Mouse (Mus musculus) CH12.LX (cell line): ENCODE measurements around the gene Ssx2ip. TPM values are rescaled to one million over a fixed set of nuclear protein-coding genes. Genes with fewer than 3 reads are reported as not detected.

Experiments used
- DNase-seq: peaks from one replicate; pipeline ENCODE4 v3.0.0-alpha.2; 2013; ENCODE audit errors: extremely low read depth
- H3K27ac ChIP-seq: 2 replicates; pipeline ENCODE4 v1.5.1; 2012; ENCODE audit warnings: low read depth, mild to moderate bottlenecking, control low read depth, moderate library complexity; ENCODE audit not compliant: insufficient read depth
- H3K27me3 ChIP-seq: replicated peaks from 2 replicates; pipeline ENCODE3; 2012; ENCODE audit warnings: inconsistent platforms
- H3K36me3 ChIP-seq, 2 experiments: replicated peaks in 1 of 2; 2 replicates each; pipeline versions ENCODE3 to v1.6.1; 2012; ENCODE audit warnings: inconsistent platforms in 1 of 2, low read length in 1 of 2, mild to moderate bottlenecking in 1 of 2, mixed read lengths in 1 of 2, moderate library complexity in 1 of 2; ENCODE audit not compliant: control insufficient read depth in 1 of 2, insufficient read depth in 1 of 2
- H3K4me1 ChIP-seq, 2 experiments: 2 replicates each; pipeline ENCODE4 v1.6.1; 2012; ENCODE audit warnings: inconsistent platforms in 1 of 2, moderate library complexity in 1 of 2; ENCODE audit not compliant: insufficient read depth in 2 of 2, control insufficient read depth in 1 of 2
- H3K4me2 ChIP-seq: 2 replicates; pipeline ENCODE4 v1.6.1; 2012; ENCODE audit warnings: low read depth, mild to moderate bottlenecking, control low read depth; ENCODE audit not compliant: poor library complexity, insufficient read depth, severe bottlenecking
- H3K4me3 ChIP-seq, 3 experiments: fragments of 150-350 bp in 1 of 3; sonication (generic) in 1 of 3; replicated peaks in 1 of 3; 2 replicates each; pipeline versions ENCODE3 to v1.5.1; 2011 to 2012; ENCODE audit warnings: low read depth in 2 of 3, low read length in 2 of 3, mild to moderate bottlenecking in 2 of 3, moderate library complexity in 2 of 3, control low read depth in 1 of 3, improper control_type of control experiment in 1 of 3, inconsistent platforms in 1 of 3, mixed read lengths in 1 of 3; ENCODE audit not compliant: poor library complexity in 1 of 3
- H3K79me2 ChIP-seq: replicated peaks from 2 replicates; pipeline ENCODE4 v1.6.1; 2012; ENCODE audit warnings: mild to moderate bottlenecking, moderate library complexity; ENCODE audit not compliant: control insufficient read depth, poor library complexity, insufficient read depth, severe bottlenecking; ENCODE audit errors: extremely low read depth
- H3K9ac ChIP-seq: 2 replicates; pipeline ENCODE4 v1.6.1; 2012; ENCODE audit warnings: low read depth, mild to moderate bottlenecking, control low read depth, moderate library complexity; ENCODE audit not compliant: insufficient read depth
- H3K9me3 ChIP-seq: replicated peaks from 2 replicates; pipeline ENCODE3; 2012; ENCODE audit warnings: low read length, inconsistent platforms, mixed read lengths
- BHLHE40 ChIP-seq: IDR thresholded peaks from 2 replicates; pipeline ENCODE4 v1.6.1; 2011; ENCODE audit warnings: mild to moderate bottlenecking, low read depth, low read length, improper control_type of control experiment
- EP300 ChIP-seq: IDR thresholded peaks from 2 replicates; pipeline ENCODE4 v1.6.1; 2011; ENCODE audit warnings: low read length, improper control_type of control experiment
- ETS1 ChIP-seq: conservative IDR thresholded peaks from 2 replicates; pipeline ENCODE4 v1.6.1; 2012; ENCODE audit warnings: low read depth, mild to moderate bottlenecking, inconsistent platforms, low read length, improper control_type of control experiment, moderate library complexity
- JUND ChIP-seq: conservative IDR thresholded peaks from 2 replicates; pipeline ENCODE4 v1.6.1; 2011; ENCODE audit warnings: low read depth, low read length, improper control_type of control experiment
- MXI1 ChIP-seq: IDR thresholded peaks from 2 replicates; pipeline ENCODE4 v1.6.1; 2011; ENCODE audit warnings: mild to moderate bottlenecking, low read depth, low read length, improper control_type of control experiment
- MYC ChIP-seq: IDR thresholded peaks from 2 replicates; pipeline ENCODE4 v1.6.1; 2011; ENCODE audit warnings: low read depth, mild to moderate bottlenecking, improper control_type of control experiment, low read length
- NELFE ChIP-seq: IDR thresholded peaks from 2 replicates; pipeline ENCODE4 v1.6.1; 2011; ENCODE audit warnings: low read depth, low read length, improper control_type of control experiment
- RAD21 ChIP-seq: IDR thresholded peaks from 2 replicates; pipeline ENCODE4 v1.6.1; 2011; ENCODE audit warnings: low read depth, mild to moderate bottlenecking, low read length, improper control_type of control experiment, moderate library complexity
- SIN3A ChIP-seq: IDR thresholded peaks from 2 replicates; pipeline ENCODE4 v1.6.1; 2012; ENCODE audit warnings: low read length, improper control_type of control experiment, inconsistent platforms
- SMC3 ChIP-seq: IDR thresholded peaks from 2 replicates; pipeline ENCODE4 v1.6.1; 2011; ENCODE audit warnings: low read depth, low read length, improper control_type of control experiment
- TBP ChIP-seq: conservative IDR thresholded peaks from 2 replicates; pipeline ENCODE4 v1.6.1; 2011; ENCODE audit warnings: low read depth, low read length, improper control_type of control experiment
- USF1 ChIP-seq: IDR thresholded peaks from 2 replicates; pipeline ENCODE4 v1.6.1; 2014; ENCODE audit warnings: low read depth, mild to moderate bottlenecking, inconsistent platforms, low read length, improper control_type of control experiment
- USF2 ChIP-seq: conservative IDR thresholded peaks from 2 replicates; pipeline ENCODE4 v1.6.1; 2011; ENCODE audit warnings: low read depth, low read length, improper control_type of control experiment
- ZKSCAN1 ChIP-seq: IDR thresholded peaks from 2 replicates; pipeline ENCODE4 v1.6.1; 2012; ENCODE audit warnings: low read depth, inconsistent platforms, low read length, improper control_type of control experiment, borderline replicate concordance
- dilution Hi-C: fragments of 300-500 bp; cut with MboI; formaldehyde crosslinking; loops from 2 replicates; pipeline ENCODE4 v1.14.3; 2020; ENCODE audit warnings: low sequenced_read_pairs; ENCODE audit not compliant: extremely low pct_unique_long_range_greater_than_20kb, extremely low pct_ligation_motif_present
- in situ Hi-C: fragments of 300-500 bp; cut with MboI; formaldehyde crosslinking; loops from 3 replicates; pipeline ENCODE4 v1.14.3; 2019; ENCODE audit warnings: low sequenced_read_pairs, low pct_ligation_motif_present, low pct_unique_long_range_greater_than_20kb, mixed read lengths
- polyA plus RNA-seq: library from polyadenylated mRNA; unstranded; fragments of >175 nt; gene quantifications from 2 replicates; pipeline ENCODE4 v1.2.1, GENCODE M21; 2012; ENCODE audit warnings: low read depth; ENCODE audit not compliant: insufficient read length
- total RNA-seq, 2 experiments: library from RNA; depleted of rRNA; stranded (reverse); fragments of 300-350 nt in 1 of 2; fragments of >200 nt in 1 of 2; gene quantifications; 2 replicates each; pipeline ENCODE4 v1.2.3; 2012 to 2014

Ssx2ip gene
- total and polyA plus RNA-seq, 3 experiments, result 28.0 to 32.6 (median 31.9) TPM

GRCm38 (mm10) chr3:146386800-146387199, 17.6 kb upstream of the Ssx2ip start:
- dilution Hi-C loops, result no loop called here

GRCm38 (mm10) chr3:146392656-146393321, 11.7 kb upstream of the Ssx2ip start:
- no peak overlapping the region for H3K27ac ChIP-seq
- in situ Hi-C loops (no loop called here), dilution Hi-C loops (no loop called here)
- H3K4me2 ChIP-seq, result no peak overlapping the region
- H3K36me3 ChIP-seq, result no peaks in the 10 kb centered on the region
- H3K9ac ChIP-seq, result no peak overlapping the region
- TF ChIP-seq SMC3 (no peak), BHLHE40 (no peak), MYC (no peak), ZKSCAN1 (no peak), MXI1 (no peak), EP300 (no peak), USF1 (no peak), SIN3A (no peak)
- no peaks in the 10 kb centered on the region for H3K79me2 ChIP-seq
- H3K4me1 ChIP-seq, result peaks cover 0 to 2% of the 10 kb centered on the region in 2 experiments; a peak in 1 of 4 replicates
- H3K9me3 ChIP-seq, result peaks cover 6% of the 10 kb centered on the region
- no peak for DNase-seq
- H3K27me3 ChIP-seq, result peaks cover 3% of the 10 kb centered on the region
- H3K4me3 ChIP-seq, result no peak overlapping the region

More at GRCm38 (mm10) chr3:146386800-146387199, 17.6 kb upstream of the Ssx2ip start:
- H3K9ac ChIP-seq, result no peak overlapping the region
- H3K27ac ChIP-seq, result no peak overlapping the region
- H3K36me3 ChIP-seq, result no peaks in the 10 kb centered on the region
- H3K4me2 ChIP-seq, result no peak overlapping the region
- DNase-seq, result no peak
- no peak overlapping the region for H3K4me3 ChIP-seq
- in situ Hi-C loops, result no loop called here
- TF ChIP-seq ETS1 (no peak), MYC (no peak), NELFE (no peak), RAD21 (no peak), USF2 (no peak), TBP (no peak), JUND (no peak), MXI1 (no peak)
- peaks cover 10% of the 10 kb centered on the region for H3K9me3 ChIP-seq
- H3K79me2 ChIP-seq, result no peaks in the 10 kb centered on the region
- no peaks in the 10 kb centered on the region for H3K27me3 ChIP-seq
- H3K4me1 ChIP-seq, result no peaks in the 10 kb centered on the region
